Mouse (Mus musculus) limb, embryonic 11.5 days (tissue): Measurements from ENCODE around the gene Fgfr2. TPM values are rescaled to one million over a fixed set of nuclear protein-coding genes. Genes with fewer than 3 reads are reported as not detected.

Experiments used
- ATAC-seq: fragments of 200-750 bp; cut with Nextera tagmentation; 2 replicates; pipeline ENCODE4 v1.8.0; 2017; ENCODE audit warnings: low read depth; ENCODE audit not compliant: insufficient number of reproducible peaks, low FRiP score, low TSS enrichment
- DNase-seq: peaks from one replicate; pipeline ENCODE4 v3.0.0-alpha.2; 2015; ENCODE audit warnings: low spot score
- H3K27ac ChIP-seq: fragments of 300-500 bp; sonication (generic); replicated peaks from 2 replicates; pipeline ENCODE4 v1.5.1; 2014; ENCODE audit warnings: low read depth, mild to moderate bottlenecking, low read length
- H3K27me3 ChIP-seq: fragments of 300-500 bp; sonication (generic); 2 replicates; pipeline ENCODE4 v1.6.1; 2014; ENCODE audit warnings: mild to moderate bottlenecking, low read length, mixed read lengths; ENCODE audit not compliant: control insufficient read depth, insufficient read depth
- H3K36me3 ChIP-seq: fragments of 300-500 bp; sonication (generic); 2 replicates; pipeline ENCODE4 v1.6.1; 2014; ENCODE audit warnings: mild to moderate bottlenecking, low read length, moderate library complexity, mixed read lengths; ENCODE audit not compliant: control insufficient read depth, insufficient read depth
- H3K4me1 ChIP-seq: fragments of 300-500 bp; sonication (generic); 2 replicates; pipeline ENCODE4 v1.6.1; 2014; ENCODE audit warnings: low read length, mixed read lengths; ENCODE audit not compliant: control insufficient read depth, insufficient read depth
- H3K4me2 ChIP-seq: fragments of 300-500 bp; sonication (generic); 2 replicates; pipeline ENCODE4 v1.6.1; 2014; ENCODE audit warnings: low read depth, mild to moderate bottlenecking, moderate library complexity; ENCODE audit not compliant: severe bottlenecking
- H3K4me3 ChIP-seq: fragments of 300-500 bp; sonication (generic); 2 replicates; pipeline ENCODE4 v1.5.1; 2014; ENCODE audit warnings: low read depth, low read length
- H3K9ac ChIP-seq: fragments of 300-500 bp; sonication (generic); 2 replicates; pipeline ENCODE4 v1.6.1; 2014; ENCODE audit warnings: mild to moderate bottlenecking, low read length
- H3K9me3 ChIP-seq: fragments of 300-500 bp; sonication (generic); 2 replicates; pipeline ENCODE4 v1.6.1; 2016; ENCODE audit warnings: low read length; ENCODE audit not compliant: control insufficient read depth
- WGBS: fragments of 180-500 bp; shearing (Covaris S2); extraction: QIAGEN DNeasy Blood & Tissue Kit; methylation state at CpG from one replicate; pipeline ENCODE4 v1.1.7; 2014; 5-methylcytosine and 5-hydroxymethylcytosine counted together
- polyA plus RNA-seq: library from polyadenylated mRNA; unstranded; fragments of >200 nt; fragmentation: Nextera tagmentation; extraction: Ambion mirVana; gene quantifications from 2 replicates; pipeline ENCODE4 v1.2.1, GENCODE M21; 2014

Fgfr2 gene
- polyA plus RNA-seq, 1 experiment from 2014 or later: 60.1 TPM

DNA sequence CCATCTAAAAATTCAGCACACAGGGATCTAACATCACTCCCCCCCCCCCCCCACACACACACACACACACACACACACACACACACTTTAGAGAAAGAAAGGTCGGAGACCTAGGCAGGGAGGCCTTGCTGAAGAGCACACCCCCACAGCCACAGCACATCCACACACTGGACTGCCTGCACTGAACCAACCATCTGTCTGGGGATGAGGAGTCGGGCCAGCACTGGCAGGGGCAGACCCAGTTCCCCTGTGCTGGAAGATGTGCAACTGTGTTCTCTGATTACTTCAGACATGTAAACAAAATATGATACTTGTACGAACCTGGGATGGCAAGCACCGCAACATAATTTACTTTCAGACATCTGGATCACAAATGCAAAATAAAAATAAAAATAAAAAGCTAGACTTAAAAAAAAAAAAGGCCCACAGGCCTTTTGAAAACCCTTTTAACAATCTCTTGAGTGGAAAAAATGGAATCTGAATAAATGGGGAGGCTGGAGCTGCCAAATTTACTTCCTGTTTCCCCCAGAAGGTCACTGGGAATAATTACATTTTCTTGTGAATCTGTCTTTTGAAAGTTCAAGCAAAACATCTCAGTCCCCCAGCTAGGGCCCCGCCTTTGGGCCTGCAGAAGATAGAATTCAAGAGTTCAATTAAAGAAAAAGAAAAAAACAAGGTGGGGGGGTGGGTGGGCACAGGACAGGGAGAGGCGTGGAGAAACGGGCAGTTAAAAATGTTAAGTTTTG lies 314.9 kb downstream of the Fgfr2 start:
- no peak for DNase-seq
- H3K4me1 ChIP-seq: peaks cover 47% of the 10 kb centered on the region
- WGBS: 46% methylated on average over 7 of the region's 7 CpGs

DNA sequence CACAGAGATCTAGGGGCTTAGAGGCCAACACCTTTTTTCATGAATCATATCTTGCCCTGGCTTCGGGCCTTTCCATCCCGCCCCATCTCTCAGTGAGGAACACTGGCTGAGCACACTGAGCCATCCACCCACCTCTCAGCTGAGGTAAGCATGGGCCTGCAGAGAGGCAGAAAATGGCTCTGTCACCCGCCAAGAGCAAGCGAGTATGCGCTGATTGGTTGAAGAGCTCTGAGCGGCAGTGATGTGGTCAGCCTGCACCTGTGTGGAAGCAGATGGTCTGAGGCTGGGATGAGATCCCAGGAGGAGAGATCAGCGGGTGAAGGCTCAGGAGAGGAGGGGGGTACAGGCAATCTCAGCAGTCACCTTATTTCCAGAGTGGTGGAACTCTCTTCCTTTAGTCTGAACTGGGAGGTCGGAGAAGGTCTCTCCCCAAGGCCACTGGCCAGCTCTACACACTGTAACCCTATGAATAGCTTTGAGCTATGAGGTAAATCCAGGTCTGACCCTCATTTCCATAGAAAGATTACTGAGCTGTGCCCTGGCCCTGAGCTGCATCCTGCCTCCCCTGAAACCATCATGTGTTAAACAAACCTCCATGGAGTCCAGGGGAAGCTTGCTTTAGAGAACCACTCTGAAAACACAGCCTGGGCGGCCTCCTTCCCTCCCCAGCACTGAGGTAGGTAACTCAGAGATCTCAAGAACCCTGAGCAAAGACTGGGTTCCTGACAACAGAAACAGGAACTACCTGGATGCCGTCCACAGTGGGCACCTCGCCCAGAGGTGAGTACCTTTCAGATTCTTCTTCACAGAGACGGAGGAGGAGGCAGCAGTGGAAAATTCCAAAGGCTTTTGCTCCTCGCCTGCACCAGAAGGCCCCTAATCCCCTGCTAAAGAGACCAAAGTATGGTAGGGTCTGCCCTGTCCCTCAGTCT lies 316.0 kb downstream of the Fgfr2 start:
- 74% methylated on average over 13 of the region's 13 CpGs for WGBS
- Histone ChIP-seq H3K36me3 (no peaks in the 10 kb centered on the region), H3K27ac (no peak overlapping the region), H3K9ac (no peak overlapping the region), H3K9me3 (no peaks in the 10 kb centered on the region), H3K27me3 (no peaks in the 10 kb centered on the region), H3K4me3 (no peak overlapping the region), H3K4me1 (peaks cover 47% of the 10 kb centered on the region), H3K4me2 (no peak overlapping the region)
- DNase-seq: no peak
- ATAC-seq: no peak

More for the DNA sequence above, 314.9 kb downstream of the Fgfr2 start:
- Histone ChIP-seq H3K9me3 (no peaks in the 10 kb centered on the region), H3K4me3 (no peak overlapping the region), H3K9ac (no peak overlapping the region), H3K4me2 (peak overlapping the region; percentile 37), H3K36me3 (no peaks in the 10 kb centered on the region), H3K27me3 (no peaks in the 10 kb centered on the region), H3K27ac (peak overlapping the region; percentile 70)
- no peak for ATAC-seq

DNA sequence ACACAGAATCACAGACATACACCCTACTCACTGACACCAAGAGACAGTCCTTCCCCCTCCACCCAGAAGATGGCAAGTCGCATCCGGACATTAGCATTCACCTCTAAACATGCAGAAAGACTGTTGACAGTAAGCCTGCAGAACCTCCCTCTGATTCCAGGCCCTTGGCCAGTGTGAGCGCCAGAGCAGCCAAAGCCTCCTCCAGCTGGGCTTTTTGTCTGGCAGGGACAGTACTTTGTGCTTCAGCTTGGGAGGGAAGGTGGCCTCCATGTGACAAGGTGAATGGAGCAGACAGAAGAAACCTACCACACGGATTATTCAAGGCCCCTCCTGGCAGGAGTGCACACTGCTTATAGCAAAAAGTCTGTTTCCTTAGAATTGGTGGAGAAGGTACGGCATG lies 316.9 kb downstream of the Fgfr2 start:
- no peak overlapping the region for H3K27ac ChIP-seq
- no peak overlapping the region for H3K9ac ChIP-seq
- H3K36me3 ChIP-seq: no peaks in the 10 kb centered on the region; the same call in 1 of the 2 replicates
- DNase-seq (no peak), ATAC-seq (no peak)
- H3K4me3 ChIP-seq: no peak overlapping the region
- H3K4me1 ChIP-seq: peaks cover 40% of the 10 kb centered on the region
- no peaks in the 10 kb centered on the region for H3K27me3 ChIP-seq
- WGBS: 77% methylated on average over 5 of the region's 5 CpGs
- no peaks in the 10 kb centered on the region for H3K9me3 ChIP-seq
- no peak overlapping the region for H3K4me2 ChIP-seq

DNA sequence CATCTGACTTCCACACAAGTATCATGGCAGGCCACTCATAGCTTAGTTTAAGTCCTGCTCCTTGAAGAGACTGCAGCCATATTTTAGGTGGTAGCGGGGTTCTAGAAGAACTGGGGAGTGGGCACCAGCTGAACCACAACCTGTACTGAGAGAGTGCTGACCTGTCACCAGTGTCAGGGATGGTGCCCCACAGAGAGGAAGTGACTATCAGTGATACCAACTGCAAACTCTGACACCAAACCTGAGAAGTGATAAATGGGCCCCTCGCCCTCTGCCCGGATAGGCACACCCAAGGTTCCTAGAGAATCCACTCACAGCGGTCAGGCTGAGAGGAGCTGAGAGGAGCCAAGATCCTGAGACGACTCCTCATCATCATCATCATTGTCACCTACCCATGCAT lies 318.2 kb downstream of the Fgfr2 start:
- Histone ChIP-seq H3K9ac (no peak overlapping the region), H3K4me2 (no peak overlapping the region), H3K4me1 (peaks cover 26% of the 10 kb centered on the region), H3K27me3 (no peaks in the 10 kb centered on the region), H3K4me3 (no peak overlapping the region), H3K9me3 (no peaks in the 10 kb centered on the region), H3K36me3 (no peaks in the 10 kb centered on the region; the same call in 1 of the 2 replicates), H3K27ac (no peak overlapping the region)
- WGBS: 76% methylated on average over 5 of the region's 5 CpGs
- DNase-seq: no peak
- no peak for ATAC-seq

DNA sequence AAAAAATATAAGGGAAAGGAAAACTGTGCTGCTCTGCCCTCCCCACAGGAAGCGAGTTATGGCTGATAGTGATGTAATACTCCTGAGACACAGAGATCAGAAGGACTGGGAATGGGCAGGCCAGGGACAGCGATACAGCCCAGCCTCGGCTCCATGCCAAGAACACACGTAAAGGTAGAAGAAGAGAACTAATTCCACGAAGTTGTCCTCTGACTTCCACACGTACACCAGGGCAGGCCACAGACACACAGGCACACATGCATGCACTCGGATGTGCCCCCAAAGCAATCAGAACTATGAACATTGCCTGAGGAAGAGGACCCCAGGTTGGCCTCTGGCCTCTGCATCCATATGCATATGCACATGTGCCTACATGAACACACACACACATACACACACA lies 318.7 kb downstream of the Fgfr2 start:
- no peaks in the 10 kb centered on the region for H3K9me3 ChIP-seq
- DNase-seq: no peak
- no peak overlapping the region for H3K4me3 ChIP-seq
- no peak overlapping the region for H3K4me2 ChIP-seq
- no peak overlapping the region for H3K27ac ChIP-seq
- peaks cover 21% of the 10 kb centered on the region for H3K4me1 ChIP-seq
- no peaks in the 10 kb centered on the region; the same call in 1 of the 2 replicates for H3K36me3 ChIP-seq
- no peaks in the 10 kb centered on the region for H3K27me3 ChIP-seq
- WGBS: 84% methylated on average over 7 of the region's 7 CpGs
- H3K9ac ChIP-seq: no peak overlapping the region
- no peak for ATAC-seq

DNA sequence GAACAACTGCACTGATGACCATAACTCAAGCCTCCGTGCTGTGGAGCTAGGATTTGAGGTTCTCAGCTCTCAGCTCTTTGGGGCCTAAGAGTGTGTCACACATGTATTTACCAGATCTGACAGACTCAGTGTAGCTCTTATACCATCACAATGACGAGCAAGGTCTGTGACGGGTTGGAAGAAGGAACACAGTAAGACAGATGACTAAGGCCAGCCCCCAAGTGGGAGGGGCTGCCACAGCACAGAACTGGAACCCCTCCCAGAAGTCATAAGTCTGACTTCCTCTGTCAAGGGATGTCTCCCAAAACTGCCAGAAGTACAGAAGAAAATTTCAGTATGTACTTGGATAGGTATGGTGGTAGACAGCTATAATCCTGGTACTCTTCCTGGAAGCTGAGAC lies 319.2 kb downstream of the Fgfr2 start:
- H3K4me3 ChIP-seq: no peak overlapping the region
- no peak overlapping the region for H3K27ac ChIP-seq
- 78% methylated on average over 3 of the region's 3 CpGs for WGBS
- no peak overlapping the region for H3K4me2 ChIP-seq
- H3K4me1 ChIP-seq: peaks cover 16% of the 10 kb centered on the region
- ATAC-seq (no peak), DNase-seq (no peak)
- H3K9ac ChIP-seq: no peak overlapping the region
- no peaks in the 10 kb centered on the region; the same call in 1 of the 2 replicates for H3K36me3 ChIP-seq
- no peaks in the 10 kb centered on the region for H3K9me3 ChIP-seq
- no peaks in the 10 kb centered on the region for H3K27me3 ChIP-seq

DNA sequence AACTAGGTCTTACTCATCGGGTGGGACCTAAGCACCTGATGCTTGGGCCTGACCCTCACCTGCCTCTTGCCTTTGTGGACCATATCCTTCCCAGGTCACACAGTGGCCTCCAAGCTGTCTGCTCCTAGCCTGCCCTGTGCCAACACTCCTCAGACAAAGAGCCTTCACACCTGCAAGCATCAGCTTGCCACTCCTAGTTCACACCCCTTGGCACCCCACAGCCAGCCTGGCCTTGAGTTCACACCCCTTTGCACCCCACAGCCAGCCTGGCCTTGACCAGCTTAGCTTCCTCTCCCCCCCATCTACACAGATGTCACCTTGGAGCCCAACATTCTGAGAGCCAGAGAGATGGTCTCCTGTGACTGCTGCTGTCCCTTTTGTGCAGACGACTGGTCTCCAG lies 319.8 kb downstream of the Fgfr2 start:
- H3K4me2 ChIP-seq: no peak overlapping the region
- H3K27ac ChIP-seq: no peak overlapping the region
- H3K27me3 ChIP-seq: no peaks in the 10 kb centered on the region
- ATAC-seq (no peak), DNase-seq (no peak)
- H3K4me3 ChIP-seq: no peak overlapping the region
- peaks cover 10% of the 10 kb centered on the region; the same call in 1 of the 2 replicates for H3K4me1 ChIP-seq
- whole genome bisulfite sequencing: 81% methylated on average over 2 of the region's 2 CpGs
- H3K36me3 ChIP-seq: no peaks in the 10 kb centered on the region; the same call in 1 of the 2 replicates
- H3K9me3 ChIP-seq: no peaks in the 10 kb centered on the region
- H3K9ac ChIP-seq: no peak overlapping the region

DNA sequence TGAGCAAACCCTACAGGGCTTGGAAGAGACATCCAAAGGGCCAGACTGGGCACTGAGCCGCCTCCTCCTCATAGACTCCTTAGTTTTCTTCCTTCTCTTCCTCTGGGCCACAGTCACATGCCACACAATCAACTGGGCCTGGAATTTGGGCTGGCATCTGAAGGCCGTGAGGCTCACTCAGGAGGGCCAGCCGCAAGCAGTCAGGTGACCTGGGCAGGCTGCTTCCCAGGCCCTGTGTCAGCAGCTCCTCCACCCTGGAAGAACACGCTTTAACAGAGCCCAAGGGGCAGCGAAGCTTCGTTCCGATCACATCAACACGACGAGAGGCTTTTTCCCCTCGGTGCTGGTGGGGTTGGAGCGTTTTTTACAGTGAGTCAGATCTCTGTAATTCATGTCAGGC lies 320.5 kb downstream of the Fgfr2 start:
- 86% methylated on average over 11 of the region's 11 CpGs for WGBS
- Histone ChIP-seq H3K4me1 (peaks cover 7% of the 10 kb centered on the region; the same call in 1 of the 2 replicates), H3K4me2 (no peak overlapping the region), H3K27me3 (no peaks in the 10 kb centered on the region), H3K4me3 (no peak overlapping the region), H3K9me3 (no peaks in the 10 kb centered on the region), H3K9ac (no peak overlapping the region), H3K27ac (no peak overlapping the region), H3K36me3 (no peaks in the 10 kb centered on the region; the same call in 1 of the 2 replicates)
- ATAC-seq (no peak), DNase-seq (no peak)
